Mouse (Mus musculus) erythroblast, embryonic 14.5 days (primary cell): ENCODE results near the gene Cdkal1. TPM values are rescaled to one million over a fixed set of nuclear protein-coding genes. Genes with fewer than 3 reads are reported as not detected.

Experiments used
- H3K27me3 ChIP-seq: 2 replicates; pipeline ENCODE4 v1.6.1; 2012; ENCODE audit warnings: inconsistent platforms; ENCODE audit not compliant: control insufficient read depth
- H3K36me3 ChIP-seq: 2 replicates; pipeline ENCODE4 v1.6.1; 2012; ENCODE audit warnings: mild to moderate bottlenecking, inconsistent platforms; ENCODE audit not compliant: control insufficient read depth
- H3K4me1 ChIP-seq: 2 replicates; pipeline ENCODE4 v1.6.1; 2012; ENCODE audit warnings: inconsistent platforms; ENCODE audit not compliant: control insufficient read depth
- H3K4me3 ChIP-seq: replicated peaks from 2 replicates; pipeline ENCODE3; 2012; ENCODE audit warnings: moderate library complexity, mild to moderate bottlenecking, inconsistent platforms
- H3K9me3 ChIP-seq: 2 replicates; pipeline ENCODE4 v1.6.1; 2012; ENCODE audit warnings: low read length, inconsistent platforms, mixed read lengths; ENCODE audit not compliant: control insufficient read depth
- GATA1 ChIP-seq: IDR thresholded peaks from 2 replicates; pipeline ENCODE4 v1.6.1; 2012; ENCODE audit warnings: low read length, inconsistent platforms, mixed read lengths
- TAL1 ChIP-seq: IDR thresholded peaks from 3 replicates; pipeline ENCODE4 v1.6.1; 2012; ENCODE audit warnings: low read length, inconsistent platforms, mixed read lengths
- polyA plus RNA-seq: library from polyadenylated mRNA; stranded (reverse); fragments of >175 nt; gene quantifications from 2 replicates; pipeline ENCODE4 v1.2.3, GENCODE M21; 2012

Gene Cdkal1
- polyA plus RNA-seq, 1 experiment = 0.10 TPM

- H3K9me3 ChIP-seq = no peaks in the 10 kb centered on the region
- H3K36me3 ChIP-seq = no peaks in the 10 kb centered on the region
- H3K4me1 ChIP-seq = no peaks in the 10 kb centered on the region
- TF ChIP-seq TAL1 (no peak), GATA1 (no peak)
- no peak overlapping the region for H3K4me3 ChIP-seq
- no peaks in the 10 kb centered on the region for H3K27me3 ChIP-seq
These were observed 690.5 kb downstream of the Cdkal1 start for GRCm38 (mm10) chr13:29164845-29165524.

GRCm38 (mm10) chr13:29162867-29163514 lies 692.5 kb downstream of the Cdkal1 start:
- Histone ChIP-seq H3K4me3 (no peak overlapping the region), H3K4me1 (no peaks in the 10 kb centered on the region), H3K9me3 (no peaks in the 10 kb centered on the region), H3K27me3 (no peaks in the 10 kb centered on the region), H3K36me3 (no peaks in the 10 kb centered on the region)
- no peak for TF ChIP-seq GATA1
- no peak for TF ChIP-seq TAL1

DNA sequence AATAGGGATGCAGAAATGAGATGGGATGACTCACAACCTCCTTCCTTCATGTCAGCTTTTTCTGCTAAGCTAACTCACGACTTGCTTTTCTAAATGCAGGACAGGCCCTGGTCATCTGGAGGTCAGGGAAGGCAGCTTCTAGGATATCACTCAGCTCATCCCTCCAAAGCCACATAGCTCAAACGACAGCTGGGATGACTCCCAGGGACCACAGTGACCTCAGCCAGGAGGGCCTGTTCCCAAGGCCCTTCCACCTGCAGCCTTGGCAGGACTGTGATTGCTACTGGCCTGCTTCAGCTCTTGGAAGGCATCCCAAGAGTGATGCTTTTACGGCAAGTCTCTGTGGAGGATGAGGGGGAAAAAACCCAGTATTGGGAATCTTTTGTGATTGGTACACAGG lies 693.0 kb downstream of the Cdkal1 start:
- no peaks in the 10 kb centered on the region for H3K27me3 ChIP-seq
- no peaks in the 10 kb centered on the region for H3K9me3 ChIP-seq
- H3K36me3 ChIP-seq = no peaks in the 10 kb centered on the region
- H3K4me1 ChIP-seq = no peaks in the 10 kb centered on the region
- H3K4me3 ChIP-seq = no peak overlapping the region
- TF ChIP-seq TAL1 = no peak
- no peak for TF ChIP-seq GATA1

- H3K36me3 ChIP-seq = no peaks in the 10 kb centered on the region
- no peaks in the 10 kb centered on the region for H3K9me3 ChIP-seq
- no peaks in the 10 kb centered on the region for H3K4me1 ChIP-seq
- no peaks in the 10 kb centered on the region for H3K27me3 ChIP-seq
- no peak overlapping the region for H3K4me3 ChIP-seq
- TF ChIP-seq GATA1 (no peak), TAL1 (no peak)
These were observed 694.0 kb downstream of the Cdkal1 start for GRCm38 (mm10) chr13:29161436-29161835.

GRCm38 (mm10) chr13:29156703-29157102 lies 698.8 kb downstream of the Cdkal1 start:
- H3K9me3 ChIP-seq = no peaks in the 10 kb centered on the region
- H3K4me3 ChIP-seq = no peak overlapping the region
- TF ChIP-seq GATA1 (no peak), TAL1 (no peak)
- no peaks in the 10 kb centered on the region for H3K27me3 ChIP-seq
- no peaks in the 10 kb centered on the region for H3K36me3 ChIP-seq
- no peaks in the 10 kb centered on the region for H3K4me1 ChIP-seq

DNA sequence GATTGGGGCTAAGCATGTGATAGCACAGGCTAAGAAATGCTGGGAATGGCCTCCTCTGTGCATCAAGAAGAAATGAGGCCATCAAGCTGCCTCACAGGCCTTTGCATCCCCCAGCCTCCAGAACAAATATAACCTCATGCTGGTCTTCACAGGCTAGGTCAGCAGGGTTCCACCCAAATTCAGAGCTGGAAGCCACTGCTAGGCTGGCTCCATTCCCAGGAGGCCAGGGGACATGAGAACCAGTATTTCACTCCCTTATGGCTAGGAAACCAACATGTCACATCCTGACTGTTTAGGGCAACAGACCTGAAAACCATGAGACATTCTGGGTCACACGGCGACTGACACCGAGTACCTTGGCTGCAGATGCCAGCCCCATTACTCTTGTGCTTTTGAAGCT lies 700.2 kb downstream of the Cdkal1 start:
- H3K36me3 ChIP-seq = no peaks in the 10 kb centered on the region
- no peaks in the 10 kb centered on the region for H3K9me3 ChIP-seq
- H3K4me3 ChIP-seq = no peak overlapping the region
- no peaks in the 10 kb centered on the region for H3K27me3 ChIP-seq
- no peaks in the 10 kb centered on the region for H3K4me1 ChIP-seq
- TF ChIP-seq GATA1 (no peak), TAL1 (no peak)

GRCm38 (mm10) chr13:29150120-29150519 lies 705.4 kb downstream of the Cdkal1 start:
- TF ChIP-seq GATA1 (no peak), TAL1 (no peak)
- Histone ChIP-seq H3K4me1 (no peaks in the 10 kb centered on the region), H3K36me3 (no peaks in the 10 kb centered on the region), H3K4me3 (no peak overlapping the region), H3K9me3 (no peaks in the 10 kb centered on the region), H3K27me3 (no peaks in the 10 kb centered on the region)

DNA sequence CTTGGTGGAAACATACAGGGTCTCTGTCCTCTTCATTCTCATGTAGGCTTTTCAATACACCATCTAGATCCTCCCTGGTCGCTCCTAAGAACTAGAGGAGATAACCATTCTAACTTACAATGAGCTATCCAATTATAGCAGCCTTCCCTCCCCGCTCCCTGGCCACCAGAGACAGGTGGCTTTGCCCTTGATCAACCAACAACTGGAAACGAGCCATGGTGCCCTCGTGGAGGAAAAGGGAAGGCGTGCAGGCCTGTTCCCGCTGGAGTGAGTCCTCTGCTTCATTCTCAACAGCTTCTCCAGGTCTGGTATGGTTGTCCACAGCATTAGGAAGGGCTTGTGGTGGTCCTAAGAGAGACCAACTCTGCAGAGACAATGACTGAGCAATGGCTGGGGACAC lies 706.1 kb downstream of the Cdkal1 start:
- Histone ChIP-seq H3K4me3 (no peak overlapping the region), H3K4me1 (no peaks in the 10 kb centered on the region), H3K27me3 (no peaks in the 10 kb centered on the region), H3K36me3 (no peaks in the 10 kb centered on the region), H3K9me3 (no peaks in the 10 kb centered on the region)
- no peak for TF ChIP-seq GATA1
- TF ChIP-seq TAL1 = no peak

DNA sequence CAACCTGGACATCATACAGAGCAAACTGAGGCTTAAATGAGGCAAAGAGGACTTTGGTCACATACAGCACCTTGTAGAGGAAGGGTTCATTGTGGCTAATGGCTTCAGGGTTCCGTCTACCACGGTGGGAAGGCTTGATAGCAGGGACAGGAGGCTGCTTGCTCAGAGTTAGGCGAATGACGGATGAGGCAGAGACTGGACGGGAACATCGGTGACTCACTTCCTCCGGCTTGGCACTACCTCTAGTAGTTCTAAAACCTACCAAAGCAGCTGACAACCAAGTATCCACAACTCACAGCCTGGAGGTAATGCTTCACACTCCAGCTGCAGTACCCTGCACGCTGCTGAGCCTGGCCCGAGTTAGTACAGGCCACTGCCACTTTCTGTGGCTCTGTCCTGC lies 706.9 kb downstream of the Cdkal1 start:
- Histone ChIP-seq H3K9me3 (no peaks in the 10 kb centered on the region), H3K4me1 (no peaks in the 10 kb centered on the region), H3K36me3 (no peaks in the 10 kb centered on the region), H3K4me3 (no peak overlapping the region), H3K27me3 (no peaks in the 10 kb centered on the region)
- TF ChIP-seq TAL1 (no peak), GATA1 (no peak)

Other genes starting within 250 kb of the Cdkal1 start
- gene E2f3, start 130.4 kb upstream of the Cdkal1 start, polyA plus RNA-seq = 1.1 and 1.2 TPM in 2 replicates